Mouse (Mus musculus): ENCODE data around the gene Ergic1.

Ergic1 gene

DNA sequence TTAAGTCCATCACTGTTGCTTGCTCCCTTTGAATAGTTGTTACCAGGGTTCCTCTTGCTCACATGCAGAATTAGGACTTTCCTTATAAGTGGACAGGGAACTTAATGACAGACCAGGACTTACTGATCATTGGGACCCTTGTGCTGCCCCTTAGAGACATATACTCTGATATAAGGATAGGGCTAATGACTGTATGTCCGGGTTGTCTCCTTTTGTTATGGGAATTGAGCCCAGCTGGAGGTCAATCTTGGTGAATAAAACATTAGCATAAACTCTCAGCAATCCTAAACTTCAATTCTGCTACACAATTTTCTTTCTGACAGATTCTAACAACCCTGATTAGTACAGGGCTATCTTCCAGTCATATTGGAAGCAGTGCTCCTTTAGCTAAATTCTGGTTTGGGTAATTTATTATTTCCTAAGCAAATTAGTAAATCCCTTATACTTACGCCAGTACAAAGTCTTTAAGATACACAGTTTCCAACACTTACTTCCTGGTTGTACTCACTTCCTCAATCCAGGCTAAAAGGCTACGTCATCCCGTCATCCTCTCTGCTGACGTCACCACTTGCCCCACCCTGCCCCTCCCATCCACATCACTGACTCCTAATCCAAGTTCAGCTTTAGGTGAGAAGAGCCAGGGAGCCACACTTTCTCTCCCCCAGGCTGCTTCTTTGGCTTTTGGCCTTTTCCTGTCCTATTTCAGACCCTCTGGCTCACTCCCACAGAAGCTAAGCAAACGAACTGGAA, 23.4 kb upstream of the Ergic1 start:
- DNase-seq (ENCODE audit: low spot score): no peak

- DNase-seq (ENCODE audit: low spot score): no peak
These were observed 21.2 kb upstream of the Ergic1 start for GRCm38 (mm10) chr17:26540083-26540482.

GRCm38 (mm10) chr17:26544319-26544963, 16.8 kb upstream of the Ergic1 start:
- no peak for DNase-seq (ENCODE audit: low spot score)

GRCm38 (mm10) chr17:26547771-26548170, 13.5 kb upstream of the Ergic1 start:
- DNase-seq (ENCODE audit: low spot score): no peak

GRCm38 (mm10) chr17:26548566-26548965, 12.7 kb upstream of the Ergic1 start:
- DNase-seq (ENCODE audit: low spot score): no peak

DNA sequence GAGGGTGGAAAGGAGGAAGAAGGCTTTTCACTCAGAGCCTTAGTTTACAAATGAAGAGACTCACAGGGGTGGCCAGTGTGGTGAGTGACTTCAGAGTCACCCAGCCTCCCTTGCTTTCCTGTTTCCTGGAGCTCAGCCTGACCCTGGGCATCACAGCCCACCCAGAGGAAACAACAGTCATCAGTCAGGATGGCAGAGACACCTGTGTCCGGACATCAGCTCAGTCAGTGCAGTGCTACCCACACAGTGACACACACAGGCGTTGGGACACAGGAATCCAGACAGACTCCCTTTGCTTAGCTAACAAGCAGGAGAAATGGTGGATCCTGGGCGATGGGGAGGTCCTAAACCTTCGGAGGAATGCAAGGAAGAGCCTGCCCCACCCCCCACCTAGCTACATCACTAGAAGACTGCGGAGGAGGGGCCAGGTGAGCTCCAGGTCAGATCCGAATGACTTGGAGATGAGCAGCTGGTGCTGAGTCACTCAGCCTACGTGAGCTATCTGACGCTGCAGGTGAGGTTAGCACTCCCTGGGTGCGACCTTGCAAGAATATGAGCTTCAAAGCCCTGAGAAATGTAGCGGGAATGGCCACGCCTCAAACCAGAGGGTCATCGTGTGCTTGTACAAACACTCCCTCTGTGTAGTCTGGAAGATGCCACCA, 12.0 kb upstream of the Ergic1 start:
- DNase-seq (ENCODE audit: low spot score): no peak

DNA sequence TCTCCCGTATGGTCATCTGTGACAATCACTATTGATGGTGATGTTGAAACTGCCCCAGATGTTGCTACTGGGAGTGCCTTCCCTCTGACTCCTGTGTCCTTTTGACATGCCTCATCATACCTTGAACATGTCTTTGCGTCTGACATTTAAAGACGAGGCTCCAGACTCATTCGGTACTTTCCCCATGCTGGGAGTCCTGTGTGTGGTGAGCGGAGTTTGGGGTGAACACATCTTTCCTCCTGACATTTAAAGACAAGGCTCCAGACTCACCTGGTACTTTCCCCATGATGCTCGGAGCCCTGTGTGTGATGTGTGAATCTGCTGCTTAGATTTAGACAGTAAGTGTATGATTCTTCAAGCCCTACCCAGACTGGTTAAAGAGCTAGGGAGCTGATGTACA, 10.2 kb upstream of the Ergic1 start:
- no peak for DNase-seq (ENCODE audit: low spot score)

DNA sequence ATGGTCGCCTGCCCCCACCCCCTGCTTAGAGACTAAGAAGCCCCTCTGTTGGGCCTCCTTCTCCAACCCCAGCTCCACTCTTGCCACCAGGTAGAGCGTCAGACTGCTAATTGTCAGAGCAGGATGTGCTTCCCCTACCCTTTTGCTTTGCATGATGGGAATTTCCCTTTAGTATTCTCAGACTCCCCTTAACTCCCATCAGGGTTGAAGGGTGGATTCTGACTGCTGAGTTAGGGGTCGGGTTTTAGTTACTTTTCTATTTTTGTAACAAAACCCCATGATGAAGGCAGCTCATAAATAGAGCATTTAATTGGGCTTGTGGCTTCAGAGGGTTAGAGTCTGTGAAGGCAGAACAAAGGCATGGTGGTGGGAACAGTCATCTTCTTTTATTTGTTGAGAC, 8.3 kb upstream of the Ergic1 start:
- DNase-seq (ENCODE audit: low spot score): no peak

- no peak for DNase-seq (ENCODE audit: low spot score)
These were observed 581 bp upstream of the Ergic1 start for GRCm38 (mm10) chr17:26560526-26561289.

DNA sequence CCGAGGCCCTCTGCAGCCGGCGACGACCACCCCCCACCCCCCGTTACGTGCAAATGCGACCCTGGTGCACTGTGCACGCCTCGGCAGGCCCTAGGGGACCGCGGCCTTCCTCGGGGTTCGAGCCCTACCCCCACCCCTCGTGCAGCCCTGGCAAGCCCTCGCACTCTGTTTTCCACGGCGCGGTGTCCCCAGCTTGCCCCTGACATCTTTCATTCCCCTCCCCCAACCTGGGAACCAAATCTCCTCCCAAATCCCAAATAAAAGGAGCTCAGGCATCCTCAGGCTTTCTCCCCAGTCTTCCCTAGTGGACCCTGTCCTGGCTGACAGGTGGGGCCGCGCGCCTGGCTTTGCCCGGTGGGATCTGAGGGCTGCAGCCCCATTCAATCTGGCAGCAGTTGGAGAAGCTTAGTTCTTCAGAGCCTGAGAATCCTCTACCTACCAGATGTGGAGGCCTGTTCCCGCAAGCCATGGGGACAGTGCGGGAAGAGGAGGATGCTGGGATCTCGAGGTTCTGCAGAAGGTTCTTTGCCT, 427 bp downstream of the Ergic1 start, which contains the start of gene Dusp1:
TSS of gene Dusp1 (minus strand) at position 478 of the 531 bp plus-strand sequence.
- no peak for DNase-seq (ENCODE audit: low spot score)

DNA sequence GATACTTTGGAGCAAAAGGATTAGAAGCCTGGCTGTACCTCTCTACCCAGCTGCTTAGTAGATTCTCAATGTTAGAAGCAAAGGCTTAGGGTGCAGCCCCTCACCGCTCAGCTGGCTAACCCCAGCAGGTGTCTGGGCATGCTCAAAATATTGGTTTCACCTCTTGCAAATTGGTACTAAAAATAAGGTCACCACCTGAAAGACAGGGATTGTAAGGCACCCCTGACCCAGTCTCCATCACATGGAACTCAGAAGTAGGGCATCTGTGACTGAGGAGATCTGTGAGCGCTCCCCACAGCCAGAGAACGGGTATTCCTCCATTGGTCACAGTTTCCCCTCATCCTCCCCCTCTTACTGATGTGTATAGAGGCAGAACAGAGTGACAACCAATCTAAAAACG, 1.0 kb downstream of the Ergic1 start:
- DNase-seq (ENCODE audit: low spot score): no peak

GRCm38 (mm10) chr17:26563476-26563875, 2.2 kb downstream of the Ergic1 start:
- no peak for DNase-seq (ENCODE audit: low spot score)

DNA sequence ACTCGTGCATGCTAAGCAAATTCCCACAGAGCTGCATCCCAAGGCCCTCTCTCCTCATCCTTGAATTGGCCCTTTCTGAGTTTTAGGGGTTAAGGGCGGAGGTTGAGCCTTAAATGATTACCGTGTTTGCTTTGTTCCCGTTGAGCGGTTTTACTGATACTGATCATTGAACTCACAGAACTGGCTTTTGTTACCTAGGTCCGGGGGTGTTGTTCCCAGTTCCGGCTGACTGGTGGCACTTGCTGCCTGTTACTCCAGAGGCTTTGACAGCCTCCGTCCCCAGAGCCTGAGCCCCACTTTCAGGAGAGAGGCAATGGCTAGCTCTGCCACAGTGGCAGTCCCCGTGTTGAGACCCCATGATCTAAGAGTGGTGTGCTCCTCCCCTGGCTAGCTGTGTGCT, 3.1 kb downstream of the Ergic1 start:
- DNase-seq (ENCODE audit: low spot score): no peak

GRCm38 (mm10) chr17:26567142-26567817, 6.0 kb downstream of the Ergic1 start:
- no peak for DNase-seq (ENCODE audit: low spot score)

DNA sequence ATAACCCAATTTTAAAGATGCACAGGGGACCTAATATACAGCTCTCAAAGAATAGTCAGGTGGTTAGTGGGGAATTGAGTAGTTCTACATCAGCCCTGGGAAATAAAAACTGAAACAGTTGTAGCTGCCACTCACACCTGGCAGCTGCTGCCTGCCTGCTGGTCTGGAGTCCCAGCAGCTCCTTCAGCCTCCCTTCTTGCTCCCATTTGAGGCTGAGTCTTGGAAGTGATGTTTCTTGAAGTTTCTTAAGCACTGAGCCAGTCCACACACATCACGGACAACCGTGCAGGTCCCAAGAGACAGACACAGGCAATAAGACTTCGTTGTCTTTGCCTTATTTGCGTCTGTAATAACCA, 6.5 kb downstream of the Ergic1 start:
- DNase-seq (ENCODE audit: low spot score): no peak

- no peak for DNase-seq (ENCODE audit: low spot score)
These were observed 8.5 kb downstream of the Ergic1 start for GRCm38 (mm10) chr17:26569594-26570350.

- no peak for DNase-seq (ENCODE audit: low spot score)
These were observed 9.4 kb downstream of the Ergic1 start for GRCm38 (mm10) chr17:26570651-26571118.

DNA sequence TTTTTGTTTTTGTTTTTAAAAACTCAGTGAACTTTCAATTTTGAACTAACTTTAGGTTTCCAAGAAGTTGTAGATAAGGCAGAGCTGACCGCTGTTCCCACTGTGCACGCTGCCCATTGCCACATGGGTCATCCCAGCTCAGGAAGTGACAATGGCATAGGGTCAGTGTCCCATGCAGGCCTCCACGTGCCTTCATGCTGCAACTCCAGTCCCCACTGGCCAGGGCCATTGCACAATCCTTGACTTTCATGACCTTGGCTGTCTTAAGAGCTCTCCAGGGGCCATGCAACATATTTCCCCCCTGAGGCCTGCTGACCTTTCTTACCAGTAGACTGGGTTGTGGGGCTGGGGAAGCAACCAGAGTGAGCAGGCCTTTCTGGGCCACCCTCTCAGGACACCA, 10.1 kb downstream of the Ergic1 start:
- peak; percentile 53 for DNase-seq (ENCODE audit: low spot score)

- no peak for DNase-seq (ENCODE audit: low spot score)
These were observed 11.0 kb downstream of the Ergic1 start for GRCm38 (mm10) chr17:26572265-26572664.

DNA sequence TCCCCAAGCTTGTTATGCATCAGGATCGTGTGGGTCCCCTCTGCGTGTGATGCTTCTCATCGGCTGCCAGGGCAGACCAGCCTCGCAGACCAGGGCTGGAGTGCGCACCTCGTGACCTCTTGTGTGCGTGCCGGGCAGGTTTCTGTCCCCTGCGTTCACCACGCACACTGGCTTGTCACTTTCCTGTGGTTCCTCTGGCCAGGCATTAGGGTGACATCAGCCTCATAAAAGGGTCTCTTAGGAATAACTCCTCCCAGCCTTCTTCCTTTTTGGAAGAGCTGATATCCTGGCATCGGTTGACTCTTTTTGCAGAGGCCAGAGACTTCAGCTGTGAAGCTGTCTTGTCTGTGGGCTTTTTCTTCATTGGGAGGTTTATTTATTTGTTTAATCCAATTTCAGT, 12.8 kb downstream of the Ergic1 start:
- no peak for DNase-seq (ENCODE audit: low spot score)

- DNase-seq (ENCODE audit: low spot score): no peak
These were observed 13.4 kb downstream of the Ergic1 start for GRCm38 (mm10) chr17:26574701-26575100.

Measured in layer of hippocampus, adult 11-12 months (tissue).